Mouse (Mus musculus) liver, embryonic 14.5 days (tissue): Measurements from ENCODE around the gene Alox12b.

Experiments used
- CTCF ChIP-seq: IDR thresholded peaks from 2 replicates; pipeline ENCODE4 v1.5.1; 2016; ENCODE audit warnings: antibody characterized with exemption, low read depth, control low read depth
- EP300 ChIP-seq: IDR thresholded peaks from 2 replicates; pipeline ENCODE4 v1.6.1; 2016; ENCODE audit warnings: antibody characterized with exemption, low read depth

DNA sequence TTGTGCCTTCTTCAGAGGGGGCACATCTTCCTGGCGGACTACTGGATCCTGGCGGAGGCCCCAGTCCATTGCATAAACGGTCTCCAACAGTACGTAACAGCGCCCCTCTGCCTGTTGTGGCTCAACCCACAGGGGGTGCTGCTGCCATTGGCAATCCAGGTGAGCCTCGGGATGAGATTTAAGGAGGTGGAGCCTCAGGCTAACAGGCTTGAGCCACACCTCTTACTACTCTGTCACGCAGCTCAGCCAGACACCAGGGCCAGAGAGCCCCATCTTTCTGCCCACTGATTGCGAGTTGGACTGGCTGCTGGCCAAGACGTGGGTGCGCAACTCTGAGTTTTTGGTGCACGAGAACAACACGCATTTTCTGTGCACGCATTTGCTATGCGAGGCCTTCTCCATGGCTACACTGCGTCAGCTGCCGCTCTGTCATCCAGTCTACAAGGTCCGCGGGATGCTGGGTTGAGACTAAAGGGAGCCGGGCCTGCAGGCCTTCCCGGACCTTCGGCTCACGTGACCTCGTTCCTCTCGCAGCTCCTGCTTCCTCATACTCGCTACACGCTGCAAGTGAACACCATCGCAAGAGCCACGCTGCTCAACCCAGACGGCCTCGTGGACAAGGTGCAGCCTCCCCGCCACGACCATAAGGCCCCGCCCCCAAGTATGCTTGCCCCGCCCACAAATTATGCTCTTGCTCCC lies 22.7 kb upstream of the Alox12b start:
- TF ChIP-seq CTCF (peak; percentile 60), EP300 (no peak)
